Mouse (Mus musculus) olfactory bulb, adult 2 months (tissue): ENCODE data around the gene Timp3.

Experiments used
- CTCF ChIP-seq: fragments of 200-500 bp; IDR thresholded peaks from 2 replicates; pipeline ENCODE4 v1.5.1; 2012; ENCODE audit warnings: low read depth, mild to moderate bottlenecking, low read length, moderate library complexity; ENCODE audit not compliant: insufficient read depth
- POLR2A ChIP-seq: fragments of 200-500 bp; IDR thresholded peaks from 2 replicates; pipeline ENCODE4 v1.6.1; 2012; ENCODE audit warnings: mild to moderate bottlenecking, low read depth, low read length, moderate library complexity; ENCODE audit not compliant: insufficient read depth

DNA sequence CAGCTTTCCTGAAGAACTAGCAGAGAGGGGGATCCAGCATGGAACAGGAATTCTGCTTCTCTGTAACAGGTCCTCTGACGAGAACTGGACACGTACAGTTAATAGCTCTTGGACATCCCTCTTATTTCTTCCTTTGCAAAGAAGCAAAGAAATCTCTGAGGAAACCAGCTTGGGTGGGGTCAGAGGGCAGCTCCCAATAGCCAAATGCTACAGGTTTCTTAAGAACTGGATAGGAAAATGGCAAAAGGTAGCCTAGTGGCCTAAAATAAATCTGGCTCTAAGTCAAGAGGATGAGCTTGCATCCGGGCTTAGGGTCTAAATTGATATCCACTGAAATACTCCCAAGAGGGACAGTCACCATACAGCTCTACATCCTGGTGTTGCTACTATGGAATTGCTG, 27.3 kb upstream of the Timp3 start:
- TF ChIP-seq POLR2A = no peak
- TF ChIP-seq CTCF = no peak
